Mouse (Mus musculus) embryo, embryonic 11 days (tissue): ENCODE measurements around the gene Srp72.
"Not testable (repeated sequence)": the region's sequence is repeated elsewhere in the genome, so short reads cannot be mapped to it uniquely, and the experiment has no call there.

ENCODE experiments used
- DNase-seq: peaks from one replicate; pipeline ENCODE4 v3.0.0-alpha.2; 2015

Gene Srp72

GRCm38 (mm10) chr5:76969250-76969649 lies 5.2 kb upstream of the Srp72 start:
- DNase-seq = no peak

- DNase-seq = not testable (repeated sequence)
Measured at GRCm38 (mm10) chr5:76971115-76971514, 3.4 kb upstream of the Srp72 start.

- no peak for DNase-seq
Measured at GRCm38 (mm10) chr5:76973488-76973887, 995 bp upstream of the Srp72 start.

- DNase-seq = no peak
Measured at GRCm38 (mm10) chr5:76974207-76974553, 303 bp upstream of the Srp72 start.

DNA sequence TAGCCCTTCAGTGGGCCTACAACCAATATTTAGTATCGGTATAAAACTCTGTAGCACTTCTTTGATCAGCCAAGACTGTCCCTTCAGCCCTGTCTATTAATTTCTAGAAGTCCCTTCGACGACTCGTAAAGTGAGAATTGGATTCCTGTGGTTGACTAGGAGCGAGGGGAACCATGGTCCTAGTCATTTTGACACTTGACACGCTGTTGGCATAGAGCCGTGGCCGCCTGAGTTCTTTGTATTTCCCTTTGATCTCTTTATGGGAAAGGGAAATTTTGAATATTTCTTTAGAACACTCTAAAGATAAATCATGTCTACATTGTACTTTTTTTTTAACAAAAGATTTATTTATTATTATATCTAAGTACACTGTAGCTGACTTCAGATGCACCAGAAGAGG lies 1.3 kb downstream of the Srp72 start:
- DNase-seq = no peak

GRCm38 (mm10) chr5:76984015-76984414 lies 9.5 kb downstream of the Srp72 start:
- no peak for DNase-seq

- no peak for DNase-seq
Measured at GRCm38 (mm10) chr5:76990789-76991188, 16.3 kb downstream of the Srp72 start.

DNA sequence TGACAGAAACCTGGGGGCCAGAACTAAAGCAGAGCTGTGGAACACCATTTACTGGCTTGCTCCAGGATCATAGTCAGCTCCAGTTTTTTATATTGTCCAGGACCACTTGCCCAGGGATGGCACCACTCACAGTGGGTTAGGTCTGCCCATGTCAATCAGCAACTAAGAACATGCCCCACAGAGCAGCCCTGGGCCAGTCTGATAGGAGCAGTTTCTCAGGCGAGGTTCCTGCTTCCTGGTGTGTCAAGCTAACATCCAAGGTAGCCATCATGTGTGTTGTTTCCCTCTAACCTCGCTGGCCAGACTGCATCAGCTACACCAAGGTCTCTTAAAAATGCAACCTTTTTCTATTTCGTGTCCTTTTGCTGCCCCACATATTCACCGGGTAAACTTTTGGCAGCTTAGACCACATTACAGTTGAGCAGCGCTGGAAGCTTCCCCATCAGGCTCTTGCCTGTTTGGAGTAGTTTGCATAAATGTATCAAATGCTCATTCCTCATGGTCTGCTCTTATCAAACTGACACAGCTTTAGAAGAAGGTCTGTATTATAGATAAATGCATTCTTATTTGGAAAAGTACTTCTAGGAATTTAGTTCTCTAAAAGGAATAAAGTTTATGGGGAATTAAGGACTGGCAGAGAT lies 18.8 kb downstream of the Srp72 start:
- DNase-seq = no peak

GRCm38 (mm10) chr5:76998416-76998815 lies 23.9 kb downstream of the Srp72 start:
- DNase-seq = peak; percentile 65

DNA sequence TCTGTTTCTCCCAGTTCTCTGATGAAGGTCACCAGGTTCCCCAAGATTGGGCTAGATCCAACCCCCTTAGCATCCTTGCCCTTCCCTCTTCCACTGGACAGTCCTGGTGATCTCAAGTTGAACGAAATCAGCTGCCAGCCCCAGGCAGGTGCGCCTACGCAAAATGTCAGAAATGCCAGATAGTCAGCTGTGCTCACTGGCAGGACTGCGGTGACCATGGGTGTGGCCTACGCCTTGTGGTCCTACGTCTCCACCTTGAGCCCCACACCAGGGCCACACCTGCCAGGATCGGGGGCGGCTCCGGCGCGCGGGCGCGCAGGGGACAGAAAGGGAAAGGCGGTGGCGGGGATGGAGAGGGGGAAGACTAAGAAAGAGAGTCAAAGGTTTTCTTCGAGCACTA lies 26.7 kb downstream of the Srp72 start:
- DNase-seq = no peak

DNA sequence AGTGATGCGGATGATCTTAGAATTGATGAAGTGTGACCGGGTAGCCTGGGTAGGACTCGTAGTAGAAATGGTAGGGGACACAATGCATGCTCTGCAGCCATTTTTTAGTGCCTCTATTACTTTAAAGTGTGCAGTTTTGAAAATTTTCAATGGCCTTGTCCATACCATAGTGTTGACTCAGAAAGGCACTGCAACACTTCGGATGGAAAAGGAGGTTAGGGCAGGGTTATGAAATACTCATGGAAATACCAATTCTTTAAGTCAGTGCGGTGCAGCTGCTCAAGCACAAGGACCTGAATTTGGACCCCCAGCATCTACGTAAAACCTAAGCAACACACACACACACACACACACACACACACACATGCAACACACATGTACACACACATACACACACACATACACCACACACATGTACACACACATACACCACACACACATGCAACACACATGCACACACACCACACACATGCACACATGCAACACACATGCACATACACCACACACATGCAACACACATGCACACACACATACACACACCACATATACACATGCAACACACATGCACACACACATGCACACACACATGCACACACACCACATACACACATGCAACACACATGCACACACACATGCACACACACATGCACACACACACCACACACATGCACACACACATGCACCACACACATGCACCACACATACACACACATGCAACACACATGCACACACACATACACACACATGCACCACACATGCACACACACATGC lies 29.8 kb downstream of the Srp72 start, which contains the start of gene Arl9:
Arl9 (plus strand) TSS at position 5 of the 771 bp plus-strand sequence.
- DNase-seq = no peak

DNA sequence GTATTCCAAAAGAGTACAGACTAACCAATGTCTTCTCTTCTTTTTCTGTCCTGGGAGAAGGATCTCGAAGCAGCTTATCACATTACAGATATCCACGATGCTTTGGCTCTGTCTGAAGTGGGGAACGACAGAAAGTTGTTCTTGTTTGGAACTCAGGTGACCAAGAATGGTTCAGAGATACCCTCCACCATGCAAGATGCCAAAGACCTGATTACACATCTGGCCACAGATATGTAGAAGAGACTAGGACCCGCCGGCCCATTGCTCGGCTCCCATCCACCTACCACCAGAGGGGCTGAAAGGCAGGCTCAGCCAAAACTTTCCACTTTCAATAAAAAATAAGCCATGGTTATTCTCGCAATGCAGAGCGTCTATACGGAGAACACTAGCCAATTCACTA lies 35.9 kb downstream of the Srp72 start:
- no peak for DNase-seq

GRCm38 (mm10) chr5:77011082-77011481 lies 36.6 kb downstream of the Srp72 start:
- DNase-seq = no peak

GRCm38 (mm10) chr5:77013171-77013570 lies 38.7 kb downstream of the Srp72 start:
- DNase-seq = no peak

DNA sequence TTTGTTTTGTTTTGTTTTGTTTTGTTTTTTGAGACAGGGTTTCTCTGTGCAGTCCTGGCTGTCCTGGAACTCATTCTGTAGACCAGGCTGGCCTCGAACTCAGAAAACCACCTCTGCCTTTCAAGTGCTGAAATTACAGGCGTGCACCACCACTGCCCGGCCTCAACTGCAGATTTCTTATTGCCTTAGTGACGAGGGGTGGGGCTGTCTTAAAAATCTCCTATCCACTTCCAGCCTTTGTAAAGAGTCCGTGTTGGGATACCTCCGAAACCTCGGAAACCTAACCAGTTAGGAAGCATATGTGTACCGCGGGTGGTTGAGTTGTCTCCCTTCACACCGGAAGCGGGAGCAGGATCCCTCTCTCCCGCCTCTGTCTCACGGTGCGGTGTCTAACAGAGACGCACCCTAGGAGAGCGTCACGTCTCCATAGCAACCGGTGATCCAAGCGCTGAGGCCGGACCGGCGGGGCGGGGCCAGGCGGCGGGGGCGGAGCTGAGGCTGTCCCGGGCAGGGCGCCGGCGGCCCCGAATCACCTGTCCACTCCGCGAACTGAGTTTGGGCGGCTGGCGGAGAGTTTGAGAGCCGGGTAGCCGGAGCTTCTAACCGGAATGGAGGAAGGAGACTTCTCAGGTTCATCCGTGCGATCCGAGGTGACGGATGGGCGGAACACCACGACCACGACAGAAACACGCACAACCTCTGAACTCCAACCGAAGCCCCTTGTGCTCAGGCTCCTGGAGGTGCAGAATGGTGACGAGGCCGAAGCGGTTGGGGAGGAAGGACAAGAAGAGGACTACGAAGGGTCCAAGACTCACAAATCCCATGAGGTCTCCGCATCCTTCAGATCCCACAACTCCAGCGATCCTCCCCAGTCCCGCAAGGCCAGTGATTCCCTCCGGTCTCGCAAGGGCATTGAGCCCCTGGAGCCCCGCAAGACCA lies 41.3 kb downstream of the Srp72 start, which contains the start of gene Thegl:
Thegl (plus strand) TSS at position 480 of the 939 bp plus-strand sequence.
- DNase-seq = peak; percentile 92

GRCm38 (mm10) chr5:77028034-77028433 lies 53.6 kb downstream of the Srp72 start:
- DNase-seq = no peak

GRCm38 (mm10) chr5:77029735-77030134 lies 55.3 kb downstream of the Srp72 start:
- DNase-seq = peak; percentile 29

GRCm38 (mm10) chr5:77035101-77035500 lies 60.6 kb downstream of the Srp72 start:
- not testable (repeated sequence) for DNase-seq

DNA sequence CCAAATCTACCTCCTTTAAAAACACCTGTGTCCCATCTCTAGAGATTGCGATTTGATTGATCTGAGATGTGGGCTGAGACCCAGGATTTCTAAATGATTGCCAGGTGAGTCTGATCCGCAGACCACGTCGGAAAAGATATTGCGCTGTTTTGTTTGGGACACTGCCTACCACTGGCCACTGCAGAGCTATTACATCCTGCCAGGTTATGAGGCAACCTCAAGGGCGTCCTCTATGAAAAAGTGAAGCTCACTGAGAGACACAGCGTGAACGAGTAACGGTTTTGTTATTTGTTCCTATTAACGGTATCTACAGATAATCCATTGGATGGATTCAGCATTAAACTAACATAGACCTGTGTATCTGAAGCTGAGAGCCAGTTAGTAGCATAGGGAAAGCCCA lies 64.0 kb downstream of the Srp72 start:
- DNase-seq = no peak

- DNase-seq = no peak
Measured at GRCm38 (mm10) chr5:77039391-77039790, 64.9 kb downstream of the Srp72 start.

- DNase-seq = no peak
Measured at GRCm38 (mm10) chr5:77044362-77044761, 69.9 kb downstream of the Srp72 start.
